Mouse (Mus musculus): ENCODE measurements at regions not wholly inside any gene's neighbourhood (a gene's known extent, or its start where the extent isn't known, plus 50 kb on each side); places are given as distances from the start of the nearest gene placed in this dataset.

DNA sequence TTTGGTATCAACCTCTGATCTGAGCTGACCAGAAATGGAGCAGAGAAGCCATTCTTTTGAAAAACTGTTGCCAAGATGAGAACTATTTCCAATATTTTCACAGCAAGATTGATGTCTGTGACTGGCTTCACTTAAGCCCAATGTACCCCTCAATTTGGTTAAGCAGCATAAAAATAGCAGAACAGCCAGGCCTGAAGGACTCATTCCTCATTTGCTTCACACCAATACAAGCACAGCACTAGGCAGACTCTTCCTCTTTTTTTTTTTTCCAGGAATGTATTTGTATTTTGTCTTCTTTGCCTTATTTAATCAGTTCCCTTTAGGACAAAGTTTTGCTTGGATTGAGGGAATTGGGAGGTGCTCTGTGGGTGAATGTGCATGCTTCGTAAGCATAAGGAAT, 441.4 kb upstream of the Btbd3 start:
- no peaks in the 10 kb centered on the region for H3K4me1 ChIP-seq (replicated peaks)
- no peak overlapping the region for H3K4me2 ChIP-seq
- H3K4me3 ChIP-seq: no peak overlapping the region
- WGBS: 88% methylated on average over 1 of the region's 1 CpGs
- H3K27me3 ChIP-seq (replicated peaks): no peaks in the 10 kb centered on the region
- H3K27ac ChIP-seq (ENCODE audit: poor library complexity, severe bottlenecking): no peak overlapping the region
- no peak overlapping the region for H3K9ac ChIP-seq
- H3K36me3 ChIP-seq: no peaks in the 10 kb centered on the region
- ATAC-seq (ENCODE audit: insufficient number of reproducible peaks, low FRiP score): no peak
- no peaks in the 10 kb centered on the region; the same call in 1 of the 2 replicates for H3K9me3 ChIP-seq (replicated peaks)

DNA sequence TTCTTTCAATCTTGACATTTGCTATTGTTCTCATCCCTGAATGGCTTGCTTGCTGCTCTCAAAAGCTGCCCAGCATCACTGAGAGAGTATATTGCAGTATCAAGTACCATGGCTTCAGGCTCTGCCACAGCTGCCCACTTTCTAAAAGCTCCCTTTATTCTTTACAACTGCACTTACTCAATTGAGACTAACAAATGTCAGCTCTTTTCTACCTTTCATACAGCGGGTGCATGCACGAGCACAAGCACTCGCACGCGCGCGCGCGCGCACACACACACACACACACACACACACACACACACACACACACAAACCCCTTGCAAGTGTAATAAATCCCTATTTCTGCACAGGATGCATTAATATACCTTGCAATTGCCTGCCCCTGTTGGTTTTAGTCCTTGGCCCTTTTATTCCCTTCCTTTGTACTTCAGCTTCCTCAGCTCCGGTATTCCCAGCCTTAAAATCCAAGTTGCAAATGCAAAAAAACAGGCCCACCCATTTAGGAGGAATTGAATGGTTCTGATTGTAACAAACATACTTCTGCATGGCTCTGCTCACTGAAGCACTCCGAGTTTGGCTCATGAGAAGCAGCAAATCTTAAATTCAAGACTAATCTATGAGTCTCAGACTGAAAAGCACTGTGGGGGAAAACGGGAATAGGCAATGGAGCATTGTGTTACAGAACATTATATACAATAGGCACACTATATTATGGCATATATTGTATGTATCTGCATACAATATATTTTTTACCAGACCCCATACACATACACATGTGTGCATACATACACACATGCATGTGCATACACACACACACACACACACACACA, 447.7 kb upstream of the Btbd3 start:
- no peaks in the 10 kb centered on the region for H3K27me3 ChIP-seq (replicated peaks)
- H3K4me1 ChIP-seq (replicated peaks): no peaks in the 10 kb centered on the region
- WGBS: 92% methylated on average over 13 of the region's 13 CpGs
- no peak overlapping the region for H3K9ac ChIP-seq
- H3K9me3 ChIP-seq (replicated peaks): no peaks in the 10 kb centered on the region
- H3K36me3 ChIP-seq: no peaks in the 10 kb centered on the region
- no peak overlapping the region for H3K4me3 ChIP-seq
- no peak overlapping the region for H3K27ac ChIP-seq (ENCODE audit: poor library complexity, severe bottlenecking)
- no peak overlapping the region for H3K4me2 ChIP-seq
- ATAC-seq (ENCODE audit: insufficient number of reproducible peaks, low FRiP score): no peak

DNA sequence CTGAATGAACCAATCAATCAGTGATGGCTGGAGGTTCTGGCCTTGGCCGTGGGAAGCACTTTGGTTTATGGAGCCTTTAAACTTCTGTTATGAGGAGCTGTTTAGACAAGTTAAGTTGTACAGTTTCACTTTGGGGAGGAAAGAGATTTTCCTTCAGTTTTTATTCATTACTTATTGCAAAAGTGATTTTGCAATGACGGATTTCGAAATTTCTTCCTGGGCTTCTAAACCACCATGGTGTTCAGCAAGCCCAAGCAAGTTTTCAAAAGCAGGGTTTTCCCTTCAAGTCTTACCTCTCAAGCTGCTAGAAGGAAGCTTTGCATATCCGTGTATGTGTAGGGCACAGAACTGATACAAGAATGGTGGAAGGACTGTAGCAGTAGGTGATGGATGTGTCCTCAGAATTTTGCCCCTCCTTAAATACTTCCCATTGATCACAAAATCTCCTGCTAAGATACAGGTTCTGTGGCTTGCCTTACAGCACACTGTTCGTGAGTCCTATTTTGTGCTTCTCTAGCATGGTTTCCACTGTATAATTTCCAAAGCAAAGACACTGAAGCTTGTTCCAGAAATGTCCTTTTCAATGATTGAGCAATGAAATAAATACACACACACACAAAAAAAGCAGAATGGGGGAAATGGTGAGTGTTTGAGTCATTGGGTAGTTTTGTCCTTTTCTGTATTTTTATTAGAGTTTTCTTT, 448.6 kb upstream of the Btbd3 start:
- H3K9me3 ChIP-seq (replicated peaks): no peaks in the 10 kb centered on the region
- no peak overlapping the region for H3K9ac ChIP-seq
- no peaks in the 10 kb centered on the region for H3K4me1 ChIP-seq (replicated peaks)
- no peak overlapping the region for H3K4me2 ChIP-seq
- no peak overlapping the region for H3K27ac ChIP-seq (ENCODE audit: poor library complexity, severe bottlenecking)
- ATAC-seq (ENCODE audit: insufficient number of reproducible peaks, low FRiP score): no peak
- H3K36me3 ChIP-seq: no peaks in the 10 kb centered on the region
- H3K4me3 ChIP-seq: no peak overlapping the region
- H3K27me3 ChIP-seq (replicated peaks): no peaks in the 10 kb centered on the region
- 72% methylated on average over 5 of the region's 5 CpGs for WGBS

DNA sequence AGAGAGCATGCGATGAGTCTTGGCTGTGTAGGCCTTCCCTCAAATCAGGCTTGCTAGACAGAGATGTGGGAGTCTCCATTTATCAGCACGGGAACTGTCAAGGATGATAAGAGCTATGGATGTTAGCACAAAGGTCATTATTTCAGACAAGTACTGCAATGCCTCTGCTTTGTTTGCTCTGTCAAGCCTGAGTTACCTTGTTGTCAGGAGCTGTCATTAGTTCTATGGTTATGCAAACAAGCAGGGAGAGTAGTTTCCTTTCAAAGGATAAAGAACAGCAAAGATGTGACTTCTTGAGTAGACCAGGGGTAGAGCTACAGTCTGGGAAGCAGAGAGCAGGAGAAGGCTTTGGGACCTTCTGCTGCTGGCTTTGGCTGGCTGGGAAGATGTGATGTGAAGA, 461.5 kb upstream of the Btbd3 start:
- no peaks in the 10 kb centered on the region for H3K9me3 ChIP-seq (replicated peaks)
- H3K4me3 ChIP-seq: no peak overlapping the region
- no peak overlapping the region for H3K4me2 ChIP-seq
- ATAC-seq (ENCODE audit: insufficient number of reproducible peaks, low FRiP score): no peak
- H3K27me3 ChIP-seq (replicated peaks): no peaks in the 10 kb centered on the region
- no peaks in the 10 kb centered on the region for H3K36me3 ChIP-seq
- H3K9ac ChIP-seq: no peak overlapping the region
- 31% methylated on average over 2 of the region's 2 CpGs for WGBS
- H3K27ac ChIP-seq (ENCODE audit: poor library complexity, severe bottlenecking): no peak overlapping the region
- 0 out of 2 replicates have a peak, but pooled peaks cover 3% of the 10 kb centered on the region for H3K4me1 ChIP-seq (replicated peaks)

DNA sequence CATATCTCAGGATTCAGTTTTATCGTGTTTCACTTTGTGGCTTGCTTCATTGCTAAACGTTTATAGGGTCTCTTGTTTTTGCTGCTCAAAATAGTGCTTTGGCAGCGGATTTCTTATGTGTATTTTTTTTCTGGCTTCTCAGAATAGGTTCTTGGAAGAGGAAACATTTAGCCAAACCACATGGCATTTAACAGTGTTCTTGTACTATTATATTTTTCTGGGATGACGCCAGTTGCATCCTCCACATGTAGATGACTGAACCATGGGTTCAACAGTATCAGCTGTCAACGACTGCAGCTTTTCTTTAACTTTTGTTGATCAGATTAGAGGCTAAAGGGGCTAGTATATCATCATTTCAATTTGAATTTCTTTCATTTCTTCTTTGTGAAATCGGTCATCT, 472.3 kb upstream of the Btbd3 start:
- Histone ChIP-seq H3K9ac (no peak overlapping the region), H3K27me3 (replicated peaks) (no peaks in the 10 kb centered on the region), H3K4me2 (no peak overlapping the region), H3K27ac (ENCODE audit: poor library complexity, severe bottlenecking) (no peak overlapping the region), H3K36me3 (no peaks in the 10 kb centered on the region), H3K4me3 (no peak overlapping the region), H3K9me3 (replicated peaks) (no peaks in the 10 kb centered on the region), H3K4me1 (replicated peaks) (no peaks in the 10 kb centered on the region)
- WGBS: 70% methylated on average over 6 of the region's 6 CpGs
- no peak for ATAC-seq (ENCODE audit: insufficient number of reproducible peaks, low FRiP score)

DNA sequence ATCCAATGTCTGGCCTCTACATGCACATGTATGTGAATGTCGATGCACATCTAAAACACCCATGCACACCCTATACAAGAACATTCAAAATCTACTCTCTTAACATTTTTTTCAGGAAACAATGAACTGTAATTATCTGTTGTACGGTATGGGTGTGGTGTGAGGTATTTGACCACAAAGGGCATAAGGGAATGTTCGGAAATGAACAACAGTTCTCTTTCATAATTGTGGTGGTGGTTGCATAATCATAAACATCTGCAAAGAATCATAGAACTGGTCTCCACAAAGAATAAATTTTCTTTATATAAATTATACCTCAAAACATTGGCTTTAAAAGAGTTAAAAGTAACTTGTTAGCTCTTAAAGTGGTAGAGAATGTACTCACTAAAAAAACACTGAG, 478.9 kb upstream of the Btbd3 start:
- H3K27ac ChIP-seq (ENCODE audit: poor library complexity, severe bottlenecking): no peak overlapping the region
- no peak for ATAC-seq (ENCODE audit: insufficient number of reproducible peaks, low FRiP score)
- H3K4me3 ChIP-seq: no peak overlapping the region
- H3K9ac ChIP-seq: no peak overlapping the region
- no peak overlapping the region for H3K4me2 ChIP-seq
- WGBS: 87% methylated on average over 3 of the region's 3 CpGs
- no peaks in the 10 kb centered on the region for H3K27me3 ChIP-seq (replicated peaks)
- no peaks in the 10 kb centered on the region for H3K9me3 ChIP-seq (replicated peaks)
- no peaks in the 10 kb centered on the region for H3K36me3 ChIP-seq
- no peaks in the 10 kb centered on the region for H3K4me1 ChIP-seq (replicated peaks)

DNA sequence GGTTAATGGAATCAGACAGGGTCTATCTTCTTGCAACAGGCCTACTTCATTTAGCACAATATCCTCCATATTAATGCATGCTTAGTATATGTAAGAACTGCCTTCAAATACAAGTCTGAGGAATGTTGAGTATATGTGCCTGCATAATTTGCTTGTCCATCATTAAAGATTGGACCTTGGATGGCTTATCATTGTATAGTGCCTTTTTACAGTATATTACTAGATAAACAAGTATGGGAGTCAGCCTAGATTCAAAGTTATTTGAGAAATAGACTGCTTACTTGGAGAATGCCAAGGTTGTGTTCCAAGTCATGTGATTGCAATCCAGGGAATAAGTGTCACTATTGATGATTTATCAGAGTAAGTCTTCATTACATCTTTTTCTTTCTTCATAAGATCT, 491.6 kb upstream of the Btbd3 start:
- Histone ChIP-seq H3K27ac (ENCODE audit: poor library complexity, severe bottlenecking) (no peak overlapping the region), H3K4me3 (no peak overlapping the region), H3K9ac (no peak overlapping the region), H3K36me3 (no peaks in the 10 kb centered on the region), H3K4me1 (replicated peaks) (no peaks in the 10 kb centered on the region), H3K9me3 (replicated peaks) (no peaks in the 10 kb centered on the region), H3K4me2 (no peak overlapping the region), H3K27me3 (replicated peaks) (no peaks in the 10 kb centered on the region)
- no peak for ATAC-seq (ENCODE audit: insufficient number of reproducible peaks, low FRiP score)

DNA sequence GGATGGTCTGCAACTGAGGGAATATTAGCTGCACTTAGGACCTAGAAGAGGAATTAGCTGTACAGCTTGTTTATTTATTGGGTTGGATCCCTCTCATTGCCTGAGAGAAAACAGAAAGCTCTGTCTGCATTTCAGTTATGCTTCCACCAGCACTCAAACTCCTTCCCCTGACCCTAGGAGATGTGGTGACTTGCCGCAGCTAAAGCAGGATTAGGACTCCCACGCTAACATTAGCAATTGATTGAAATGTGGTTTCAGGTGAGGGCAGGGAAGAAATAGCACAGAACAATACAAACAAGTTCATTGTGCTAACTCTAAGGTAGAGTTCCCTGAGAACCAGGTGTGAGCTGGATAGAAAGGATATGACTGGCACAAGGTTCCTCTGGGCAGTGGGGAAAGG, 496.9 kb upstream of the Btbd3 start:
- H3K9ac ChIP-seq: no peak overlapping the region
- peaks cover 4% of the 10 kb centered on the region; the same call in 1 of the 2 replicates for H3K4me1 ChIP-seq (replicated peaks)
- H3K27me3 ChIP-seq (replicated peaks): no peaks in the 10 kb centered on the region
- WGBS: 62% methylated on average over 2 of the region's 2 CpGs
- no peaks in the 10 kb centered on the region for H3K36me3 ChIP-seq
- no peak overlapping the region for H3K27ac ChIP-seq (ENCODE audit: poor library complexity, severe bottlenecking)
- H3K4me3 ChIP-seq: no peak overlapping the region
- ATAC-seq (ENCODE audit: insufficient number of reproducible peaks, low FRiP score): no peak
- H3K4me2 ChIP-seq: no peak overlapping the region
- H3K9me3 ChIP-seq (replicated peaks): no peaks in the 10 kb centered on the region

DNA sequence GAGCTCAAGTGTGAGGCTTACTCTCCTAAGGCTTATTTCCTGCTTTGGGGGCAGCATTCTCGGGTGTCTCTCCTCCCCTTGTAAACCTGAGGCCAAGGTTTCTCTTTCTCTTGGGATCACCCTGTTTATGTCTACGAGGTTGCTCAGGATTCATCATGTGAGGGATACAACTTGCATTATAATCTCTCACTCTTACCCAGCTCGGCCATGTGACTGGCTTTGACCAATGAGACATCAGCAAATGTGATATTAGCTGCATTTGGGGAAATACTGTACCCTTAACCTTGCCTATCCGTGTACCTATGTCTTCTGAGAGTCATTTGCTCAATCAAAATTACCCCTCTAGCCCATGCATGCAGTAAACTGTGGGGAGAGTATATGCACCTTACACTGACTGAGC, 498.0 kb upstream of the Btbd3 start:
- H3K4me3 ChIP-seq: no peak overlapping the region
- ATAC-seq (ENCODE audit: insufficient number of reproducible peaks, low FRiP score): no peak
- no peak overlapping the region for H3K9ac ChIP-seq
- no peaks in the 10 kb centered on the region for H3K27me3 ChIP-seq (replicated peaks)
- no peak overlapping the region for H3K4me2 ChIP-seq
- peaks cover 4% of the 10 kb centered on the region; the same call in 1 of the 2 replicates for H3K4me1 ChIP-seq (replicated peaks)
- H3K36me3 ChIP-seq: no peaks in the 10 kb centered on the region
- H3K27ac ChIP-seq (ENCODE audit: poor library complexity, severe bottlenecking): no peak overlapping the region
- no peaks in the 10 kb centered on the region for H3K9me3 ChIP-seq (replicated peaks)
- WGBS: 66% methylated on average over 4 of the region's 4 CpGs

DNA sequence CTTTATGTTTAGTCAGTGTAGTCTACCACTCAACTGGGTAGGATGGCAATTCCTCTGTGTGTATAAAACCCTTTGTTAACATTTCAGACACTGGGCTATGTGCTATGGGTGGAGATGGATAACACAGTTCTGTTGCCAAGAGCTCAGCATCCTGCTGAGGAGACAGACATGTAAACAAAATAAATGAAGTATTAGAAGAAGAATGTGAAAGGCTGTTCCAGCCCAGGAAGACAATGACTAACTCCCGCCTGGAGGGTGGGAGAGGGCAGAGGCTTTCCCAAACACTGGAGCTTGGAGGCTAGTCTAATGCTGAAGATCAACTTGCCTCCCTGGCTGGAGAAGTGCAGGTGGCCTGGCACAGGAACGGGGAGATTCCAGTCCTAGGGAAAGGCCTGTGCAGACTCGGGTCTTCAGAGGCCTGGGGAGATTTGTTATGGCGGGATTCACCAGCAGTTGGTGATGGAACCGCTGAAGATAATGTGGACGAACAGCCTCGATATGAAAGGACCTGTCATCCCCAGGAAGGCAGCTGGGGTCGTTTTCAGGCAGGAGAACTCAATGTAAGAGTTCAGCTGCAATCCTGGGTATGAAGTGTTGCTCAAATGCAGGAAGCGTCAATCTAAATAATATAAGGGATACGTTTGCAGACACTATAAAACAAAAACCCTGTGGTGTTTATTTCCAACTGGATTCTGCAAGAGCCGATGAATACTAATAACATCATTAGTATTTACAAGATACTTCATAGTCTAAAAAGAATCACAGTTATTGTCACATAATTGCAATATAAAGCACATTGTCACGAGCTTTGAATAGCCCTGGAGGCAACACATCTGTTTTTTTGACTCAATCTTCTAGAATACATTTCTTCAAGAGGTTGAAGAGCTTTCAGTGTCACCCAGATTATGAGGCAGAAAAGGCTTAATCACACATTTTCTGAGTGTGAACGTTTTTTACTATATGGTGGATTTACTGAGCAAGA, 498.8 kb upstream of the Btbd3 start:
- WGBS: 53% methylated on average over 13 of the region's 13 CpGs
- ATAC-seq (ENCODE audit: insufficient number of reproducible peaks, low FRiP score): no peak
- Histone ChIP-seq H3K4me3 (no peak overlapping the region), H3K27me3 (replicated peaks) (no peaks in the 10 kb centered on the region), H3K36me3 (no peaks in the 10 kb centered on the region), H3K9me3 (replicated peaks) (no peaks in the 10 kb centered on the region), H3K27ac (ENCODE audit: poor library complexity, severe bottlenecking) (no peak overlapping the region), H3K4me1 (replicated peaks) (peaks cover 4% of the 10 kb centered on the region; the same call in 1 of the 2 replicates), H3K4me2 (no peak overlapping the region), H3K9ac (no peak overlapping the region)

DNA sequence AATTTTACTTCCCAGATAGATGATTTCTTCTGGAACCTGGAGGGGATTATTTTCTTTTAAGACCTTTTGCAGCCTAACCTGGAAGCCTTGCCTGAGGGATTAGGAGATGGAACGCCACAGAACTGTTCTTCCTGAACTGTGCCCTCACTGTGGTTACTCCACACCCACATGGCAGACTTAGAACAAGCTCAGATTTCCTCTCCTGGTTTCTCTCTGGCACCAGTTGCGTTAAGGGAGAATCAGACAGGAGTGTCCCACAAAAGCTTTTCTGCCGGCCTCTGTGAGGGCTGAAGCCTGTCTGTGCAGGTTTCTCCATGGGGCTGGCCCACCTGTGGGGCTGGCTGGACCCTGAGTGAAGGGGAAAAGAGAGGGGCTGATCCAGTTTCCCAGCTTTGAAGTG, 500.1 kb upstream of the Btbd3 start:
- Histone ChIP-seq H3K36me3 (no peaks in the 10 kb centered on the region), H3K4me1 (replicated peaks) (peaks cover 4% of the 10 kb centered on the region; the same call in 1 of the 2 replicates), H3K27ac (ENCODE audit: poor library complexity, severe bottlenecking) (no peak overlapping the region), H3K27me3 (replicated peaks) (no peaks in the 10 kb centered on the region), H3K4me3 (no peak overlapping the region), H3K4me2 (peak overlapping the region; percentile 18; the same call in 1 of the 2 replicates), H3K9me3 (replicated peaks) (no peaks in the 10 kb centered on the region), H3K9ac (no peak overlapping the region)
- WGBS: 14% methylated on average over 3 of the region's 3 CpGs
- ATAC-seq (ENCODE audit: insufficient number of reproducible peaks, low FRiP score): no peak

Measured in heart, embryonic 12.5 days (tissue).